Mouse (Mus musculus) activated CD4-positive, CD25-positive, alpha-beta regulatory T cell (primary cell): Measurements from ENCODE around the gene Tmem8b. TPM values are rescaled to one million over a fixed set of nuclear protein-coding genes. Genes with fewer than 3 reads are reported as not detected.

Experiments used
- polyA plus RNA-seq, 2 experiments: library from polyadenylated mRNA; unstranded; fragments of 100-300 nt; shearing (Covaris generic); gene quantifications; one replicate each; pipeline ENCODE4 v1.2.1; 2017

Gene Tmem8b
- 1 to 10 TPM in 1 of 2 experiments, under 1 TPM in 1; 0.26 to 1.6 TPM for polyA plus RNA-seq

DNA sequence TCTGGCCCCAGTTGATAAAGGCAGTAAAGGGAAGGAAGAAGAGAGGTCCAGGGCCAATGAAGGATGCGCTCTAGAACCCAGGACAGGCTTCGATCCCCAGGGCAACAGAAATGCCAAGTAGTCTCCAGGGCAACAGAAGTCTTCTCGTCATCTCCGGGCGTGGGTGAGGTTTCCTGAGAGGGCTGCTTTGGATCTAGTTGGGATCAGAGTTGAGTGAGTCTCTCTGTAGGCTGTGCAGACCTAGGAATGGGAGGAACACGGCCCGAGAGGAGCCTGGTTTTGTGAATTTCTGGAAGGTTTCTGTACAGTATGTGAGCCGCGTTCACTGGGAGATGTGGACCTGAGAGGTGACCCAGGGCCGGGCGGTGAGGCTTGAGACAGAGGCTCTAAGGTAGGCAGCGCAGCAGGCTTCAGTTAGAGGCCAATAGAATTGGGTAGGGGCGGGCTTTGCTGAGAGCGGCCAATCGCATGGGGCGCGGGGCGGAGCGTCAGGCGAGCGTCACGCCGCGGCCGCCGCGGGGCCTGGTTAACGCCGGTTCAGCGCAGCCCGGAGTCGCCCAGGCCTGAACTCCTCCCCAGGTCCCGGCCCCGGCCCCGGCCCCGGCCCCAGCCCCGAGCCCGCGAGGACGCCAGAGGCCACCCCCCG lies at the start of gene Tmem8b, which contains the start of gene Fam221b:
Tmem8b (plus strand) TSS at position 190 of the 646 bp plus-strand sequence.
Fam221b (minus strand) TSS at position 364 of the 646 bp plus-strand sequence.

DNA sequence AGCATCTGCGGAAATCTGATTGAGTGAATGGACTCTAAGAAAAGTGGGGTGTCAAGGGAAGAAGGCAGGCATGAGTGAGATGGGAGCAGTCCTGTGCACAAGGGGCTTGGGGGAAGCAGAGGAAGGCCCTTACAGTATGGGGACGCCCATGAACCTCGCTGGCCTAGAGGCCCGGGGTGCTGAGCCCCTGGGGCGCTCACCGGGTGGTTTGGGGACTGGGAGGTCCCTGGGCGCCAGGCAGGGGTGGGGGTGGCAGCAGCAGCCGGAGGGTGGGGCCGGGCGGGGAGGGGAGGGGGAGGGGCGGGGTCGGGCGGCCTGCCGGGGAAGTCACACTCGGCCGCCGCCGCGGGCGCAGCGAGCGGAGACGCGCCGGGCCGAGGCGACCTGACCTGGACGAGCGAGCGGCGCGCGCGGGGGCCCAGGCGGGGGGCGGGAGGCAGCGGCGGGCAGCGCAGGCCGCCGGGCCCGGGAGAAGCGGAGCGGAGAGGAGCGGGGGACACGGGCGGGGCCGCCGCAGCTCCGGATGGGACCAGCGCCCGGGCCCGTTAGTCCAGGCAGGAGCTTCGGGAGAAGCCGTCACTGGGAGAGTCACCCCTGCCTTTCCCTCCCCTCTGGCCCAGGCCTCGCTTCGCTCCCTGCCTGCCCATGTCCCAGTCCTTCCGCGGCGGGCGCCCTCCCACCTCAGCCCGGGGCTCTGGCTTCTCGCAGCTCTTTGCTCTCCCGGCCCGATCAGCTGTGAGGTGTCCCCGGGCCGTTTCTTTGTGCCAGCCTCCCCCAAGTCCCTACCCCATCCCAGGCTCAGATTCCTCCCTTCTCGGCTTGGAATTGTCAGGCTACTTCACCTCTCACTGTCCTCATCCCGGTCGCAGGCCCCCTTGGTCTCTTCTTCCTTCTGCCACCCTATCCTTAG lies 37.5 kb upstream of the Tmem8b start, which contains the start of gene Npr2:
Npr2 (plus strand) TSS at position 890 of the 910 bp plus-strand sequence.

DNA sequence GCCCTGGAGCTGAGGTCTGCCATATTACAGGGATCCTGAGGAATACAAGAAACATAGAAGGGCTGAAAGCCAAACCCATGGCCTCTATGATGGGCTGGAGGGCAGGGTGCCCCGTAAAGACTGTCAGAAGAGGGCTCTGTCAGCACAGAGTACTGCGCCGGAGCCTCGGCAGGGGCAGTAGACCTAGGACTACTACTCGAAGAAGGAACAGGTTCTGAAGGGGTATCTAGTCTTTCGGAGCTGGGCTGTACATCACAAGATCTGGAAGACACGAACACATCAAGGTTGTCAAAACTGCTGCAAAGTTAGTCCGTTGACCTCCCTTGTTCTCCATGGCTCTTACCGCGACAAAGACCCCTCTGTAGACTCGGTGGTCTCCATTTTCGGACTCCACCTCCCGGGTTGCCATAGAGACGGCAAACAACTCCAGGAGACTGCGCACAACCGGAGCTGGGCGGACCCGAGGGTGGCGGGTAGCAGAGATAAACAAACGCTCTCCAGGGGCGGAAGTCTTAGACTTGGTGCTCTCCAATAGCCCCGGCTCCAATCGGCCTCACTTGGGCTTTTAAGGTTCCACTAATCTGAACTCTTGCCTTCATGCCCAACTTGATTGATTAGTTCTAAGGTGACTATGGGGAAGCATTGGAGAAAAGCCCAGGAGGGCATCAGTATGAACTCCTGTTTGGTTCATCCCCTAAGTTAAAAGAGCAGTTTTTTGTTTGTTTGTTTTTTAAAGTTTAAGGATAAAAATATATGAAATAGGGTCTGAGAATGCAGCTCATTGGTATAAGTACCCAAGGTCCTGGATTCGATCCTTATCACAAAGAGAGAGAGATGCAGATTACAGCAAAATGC lies 15.4 kb upstream of the Tmem8b start, which contains the start of gene Spag8:
Spag8 (minus strand) TSS at position 434 of the 855 bp plus-strand sequence.

DNA sequence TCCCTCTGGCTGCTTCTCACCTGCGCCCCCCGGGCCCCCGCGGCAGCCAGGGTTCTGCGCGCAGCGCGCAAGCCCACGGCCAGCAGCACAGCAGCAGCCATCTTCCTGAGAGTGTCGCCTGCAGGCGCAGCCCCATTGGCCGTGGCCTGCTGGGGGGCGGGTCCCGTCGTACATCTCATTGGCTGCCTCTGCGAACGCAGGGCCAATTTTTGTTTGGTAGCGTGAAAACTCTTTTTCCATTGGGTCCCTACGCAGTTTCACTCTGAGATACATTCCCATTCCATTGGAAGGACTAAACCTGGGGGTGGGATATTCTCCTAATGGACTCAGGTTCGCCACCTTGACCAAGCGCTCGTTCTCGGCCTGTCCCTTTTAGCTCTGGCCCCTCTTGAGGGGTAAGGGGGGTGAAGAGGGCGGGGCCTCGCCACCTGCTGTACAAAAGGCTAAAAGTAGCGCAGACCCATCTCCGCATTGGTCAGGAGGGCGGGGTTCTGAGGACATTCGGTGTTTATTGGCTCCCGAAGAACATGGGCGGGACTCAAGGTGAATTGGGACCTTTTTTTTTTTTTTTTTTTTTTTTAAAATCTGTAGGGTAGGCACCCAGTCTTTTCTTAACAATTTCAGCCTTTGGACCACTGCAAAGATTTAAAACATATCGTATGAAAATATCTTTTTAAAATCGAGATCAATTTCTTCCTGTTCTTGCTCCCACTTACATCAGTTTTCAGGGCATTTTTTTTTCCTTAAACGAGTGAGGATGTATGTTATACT lies 12.2 kb upstream of the Tmem8b start, which contains the start of gene Hint2:
Hint2 (minus strand) TSS at position 128 of the 771 bp plus-strand sequence.

DNA sequence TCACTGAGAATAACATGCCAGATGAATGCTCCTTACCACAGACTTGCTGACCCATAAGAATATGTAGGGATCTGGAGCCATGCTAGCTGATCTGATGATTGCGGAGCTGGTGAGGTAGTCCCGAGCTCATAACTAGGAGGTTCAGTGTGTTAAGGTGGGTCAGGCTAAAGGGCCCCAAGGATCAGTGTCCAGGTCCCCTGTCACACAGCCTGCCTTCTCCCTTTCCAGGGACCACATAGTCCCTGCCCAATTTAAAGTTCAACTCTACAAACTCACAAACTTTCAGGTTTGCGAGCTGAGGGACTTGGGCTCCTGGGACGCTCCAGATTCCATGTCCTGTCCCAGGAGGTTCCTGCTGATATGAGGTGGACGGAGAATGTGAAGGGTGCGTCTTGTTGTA lies 31.9 kb downstream of the Tmem8b start, which contains the start of gene Olfr70:
Olfr70 (minus strand) TSS at position 101 of the 400 bp plus-strand sequence.

DNA sequence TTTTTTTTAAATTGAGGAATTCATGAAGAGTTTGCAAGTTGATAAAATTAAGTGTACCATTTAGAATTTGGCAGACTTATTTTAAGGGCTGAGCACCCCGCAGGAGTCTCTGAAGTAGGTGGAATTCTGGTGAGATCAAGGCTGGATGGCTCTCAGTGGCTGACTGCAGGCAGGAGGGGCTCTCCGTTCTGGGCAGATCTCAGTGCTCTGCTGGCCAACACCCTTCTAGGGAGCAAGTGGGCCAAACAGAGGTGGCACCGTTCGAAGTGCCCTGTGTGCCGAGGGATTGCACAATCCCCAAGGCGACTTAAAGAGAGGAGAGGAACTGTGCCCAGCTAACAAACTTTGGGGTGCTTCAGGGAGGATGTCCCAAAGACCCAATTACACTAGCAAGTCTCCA lies 41.1 kb downstream of the Tmem8b start, which contains the start of gene Olfr71:
Olfr71 (minus strand) TSS at position 387 of the 400 bp plus-strand sequence.

DNA sequence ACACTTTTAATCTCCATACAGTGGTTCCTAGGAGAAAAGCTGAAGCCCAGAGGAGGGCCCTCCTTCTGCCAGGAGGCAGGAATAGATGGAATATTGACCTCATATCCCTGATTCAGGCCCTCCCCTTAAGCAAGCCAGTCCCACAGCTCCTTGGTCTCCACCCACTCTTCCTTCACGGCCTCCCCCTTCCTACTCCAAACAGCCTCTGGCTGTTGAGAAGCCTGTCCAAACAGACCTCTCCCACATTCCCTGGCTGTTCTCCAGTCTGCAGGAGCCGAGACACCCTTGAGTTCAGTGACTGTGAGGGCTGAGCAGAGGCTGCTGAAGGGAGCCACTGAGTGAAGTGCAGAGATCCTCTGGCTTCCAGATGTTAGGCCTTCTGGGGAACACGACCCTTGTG lies 58.2 kb downstream of the Tmem8b start, which contains the start of gene Hrct1:
Hrct1 (plus strand) TSS at position 194 of the 400 bp plus-strand sequence.

DNA sequence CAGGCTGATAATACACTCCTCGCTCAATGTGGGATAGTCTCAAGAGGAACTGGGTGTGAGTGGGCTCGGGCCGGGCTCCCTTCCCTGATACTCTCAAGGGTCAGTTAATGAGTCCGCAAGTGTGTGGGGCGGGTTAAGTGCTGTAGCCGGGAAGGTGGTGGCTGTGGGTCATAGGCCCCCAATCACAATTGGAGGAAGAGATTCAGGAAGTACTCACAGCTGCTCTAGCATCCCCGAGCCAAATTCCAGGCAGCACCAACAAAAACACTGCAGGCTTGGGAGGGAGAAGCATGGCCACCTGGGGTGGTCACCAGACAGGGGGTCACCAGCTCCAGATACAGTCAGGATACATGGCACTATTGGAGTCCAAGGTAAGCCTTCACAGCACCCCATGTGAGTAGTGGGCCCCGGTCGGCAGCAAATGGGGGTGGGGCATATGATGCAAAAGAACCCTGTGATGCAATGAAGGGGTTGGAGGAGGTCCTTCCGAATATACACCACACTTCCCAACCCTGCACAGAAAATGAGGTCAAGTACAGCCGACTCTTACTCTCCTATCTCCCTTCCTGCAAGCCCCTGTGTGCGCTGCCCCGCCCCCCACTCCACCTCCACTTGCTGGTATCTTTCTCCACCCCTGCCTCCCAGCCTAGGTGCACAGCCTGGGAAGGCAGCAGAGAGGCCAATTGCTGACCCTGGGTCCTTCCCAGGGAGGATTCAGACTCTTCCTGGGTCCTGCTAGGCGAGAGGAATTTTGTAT lies 61.2 kb downstream of the Tmem8b start, which contains the start of gene Spaar:
Spaar (plus strand) TSS at position 241 of the 757 bp plus-strand sequence.

Other genes starting within 250 kb of the Tmem8b start
- under 1 TPM in 1 of 2 experiments, not detected in 1; 0.12 TPM for gene Fam166b, start 239.8 kb upstream of the Tmem8b start, polyA plus RNA-seq
- 10 to 100 TPM; 35.2 to 58.2 TPM for gene Tesk1, start 227.0 kb upstream of the Tmem8b start, polyA plus RNA-seq
- gene Cd72, start 214.3 kb upstream of the Tmem8b start, polyA plus RNA-seq: 10 to 100 TPM; 14.2 to 27.3 TPM
- 100 to 1,000 TPM; 151 to 176 TPM for gene Sit1, start 185.2 kb upstream of the Tmem8b start, polyA plus RNA-seq
- gene Ccdc107, start 176.1 kb upstream of the Tmem8b start, polyA plus RNA-seq: 10 to 100 TPM; 60.9 to 85.4 TPM
- gene Arhgef39, start 169.3 kb upstream of the Tmem8b start, polyA plus RNA-seq: 1 to 10 TPM; 5.6 to 6.3 TPM
- gene Car9, start 162.0 kb upstream of the Tmem8b start, polyA plus RNA-seq: under 1 TPM; 0.17 to 0.47 TPM
- under 1 TPM in 1 of 2 experiments, not detected in 1; 0.54 TPM for gene Tpm2, start 145.2 kb upstream of the Tmem8b start, polyA plus RNA-seq
- 100 to 1,000 TPM in 1 of 2 experiments, 10 to 100 TPM in 1; 88.7 to 118 TPM for gene Creb3, start 106.6 kb upstream of the Tmem8b start, polyA plus RNA-seq
- 100 to 1,000 TPM; 144 to 270 TPM for gene Tln1, start 106.3 kb upstream of the Tmem8b start, polyA plus RNA-seq
- gene Rgp1, start 90.3 kb upstream of the Tmem8b start, polyA plus RNA-seq: 10 to 100 TPM; 13.3 to 17.8 TPM
- gene Gba2, start 90.1 kb upstream of the Tmem8b start, polyA plus RNA-seq: 10 to 100 TPM; 33.3 to 39.1 TPM
- 1 to 10 TPM; 1.2 to 3.1 TPM for gene Msmp, start 84.5 kb upstream of the Tmem8b start, polyA plus RNA-seq
- under 1 TPM in 1 of 2 experiments, not detected in 1; 0.18 TPM for gene Npr2, start 37.0 kb upstream of the Tmem8b start, polyA plus RNA-seq
- gene Spag8, start 15.4 kb upstream of the Tmem8b start, polyA plus RNA-seq: under 1 TPM in 1 of 2 experiments, not detected in 1; 0.37 TPM
- 10 to 100 TPM; 57.3 to 78.0 TPM for gene Hint2, start 12.5 kb upstream of the Tmem8b start, polyA plus RNA-seq
- gene Fam221b, start 174 bp downstream of the Tmem8b start, polyA plus RNA-seq: 1 to 10 TPM; 1.2 to 1.3 TPM
- not detected for gene Olfr70, start 31.8 kb downstream of the Tmem8b start, polyA plus RNA-seq
- under 1 TPM in 1 of 2 experiments, not detected in 1; 0.18 TPM for gene Olfr71, start 41.3 kb downstream of the Tmem8b start, polyA plus RNA-seq
- gene Hrct1, start 58.2 kb downstream of the Tmem8b start, polyA plus RNA-seq: not detected
- gene Spaar, start 61.1 kb downstream of the Tmem8b start, polyA plus RNA-seq: under 1 TPM in 1 of 2 experiments, not detected in 1; 0.22 TPM
- gene Olfr159, start 102.0 kb downstream of the Tmem8b start, polyA plus RNA-seq: not detected
- gene Olfr156, start 154.9 kb downstream of the Tmem8b start, polyA plus RNA-seq: not detected
- gene Olfr157, start 171.2 kb downstream of the Tmem8b start, polyA plus RNA-seq: under 1 TPM in 1 of 2 experiments, not detected in 1; 0.31 TPM
- under 1 TPM in 1 of 2 experiments, not detected in 1; 0.27 TPM for gene Olfr155, start 182.6 kb downstream of the Tmem8b start, polyA plus RNA-seq
- 1 to 10 TPM; 3.2 to 7.0 TPM for gene Reck, start 206.6 kb downstream of the Tmem8b start, polyA plus RNA-seq